Mouse (Mus musculus) monocyte, adult 59 days (primary cell): ENCODE data around the gene Pdzd4. TPM values are rescaled to one million over a fixed set of nuclear protein-coding genes. Genes with fewer than 3 reads are reported as not detected.

Experiments
- total RNA-seq, 2 experiments: library from RNA; stranded (reverse); gene quantifications; one replicate each; pipeline ENCODE4 v1.2.4; 2023

Pdzd4 gene
- 1 to 10 TPM; 1.2 to 3.3 TPM for total RNA-seq

GRCm38 (mm10) chrX:73824185-73825151 is at the start of gene Pdzd4:
Pdzd4 (minus strand) TSS chrX:73824969.

GRCm38 (mm10) chrX:73786364-73787224 is 38.2 kb downstream of the Pdzd4 start, which contains the start of the genes Idh3g and Ssr4:
Idh3g (minus strand) TSS chrX:73786897.
Ssr4 (plus strand) TSS chrX:73787028.

GRCm38 (mm10) chrX:73774168-73774760 is 50.5 kb downstream of the Pdzd4 start, which contains the start of gene Srpk3:
Srpk3 (plus strand) TSS chrX:73774405.

GRCm38 (mm10) chrX:73756334-73757140 is 68.2 kb downstream of the Pdzd4 start, which contains the start of gene Plxnb3:
Plxnb3 (plus strand) TSS chrX:73757090.

Other genes starting within 250 kb of the Pdzd4 start
- under 1 TPM in 1 of 2 experiments, not detected in 1; 0.36 TPM for gene Dusp9, start 185.6 kb downstream of the Pdzd4 start, total RNA-seq
- under 1 TPM in 1 of 2 experiments, not detected in 1; 0.36 TPM for gene Pnck, start 164.9 kb downstream of the Pdzd4 start, total RNA-seq
- under 1 TPM; 0.30 to 0.94 TPM for gene Slc6a8, start 151.8 kb downstream of the Pdzd4 start, total RNA-seq
- gene Bcap31, start 108.8 kb downstream of the Pdzd4 start, total RNA-seq, result 100 to 1,000 TPM; 113 to 115 TPM
- 100 to 1,000 TPM; 144 to 156 TPM for gene Abcd1, start 108.4 kb downstream of the Pdzd4 start, total RNA-seq
- gene Plxnb3, start 67.9 kb downstream of the Pdzd4 start, total RNA-seq, result 1 to 10 TPM; 2.4 to 3.2 TPM
- gene Srpk3, start 50.6 kb downstream of the Pdzd4 start, total RNA-seq, result under 1 TPM; 0.82 to 0.97 TPM
- 100 to 1,000 TPM; 124 to 154 TPM for gene Idh3g, start 38.1 kb downstream of the Pdzd4 start, total RNA-seq
- gene Ssr4, start 37.9 kb downstream of the Pdzd4 start, total RNA-seq, result 100 to 1,000 TPM; 155 to 157 TPM
- not detected for gene Avpr2, start 67.1 kb upstream of the Pdzd4 start, total RNA-seq
- 100 to 1,000 TPM in 1 of 2 experiments, 10 to 100 TPM in 1; 79.0 to 123 TPM for gene L1cam, start 71.1 kb upstream of the Pdzd4 start, total RNA-seq
- gene Arhgap4, start 96.9 kb upstream of the Pdzd4 start, total RNA-seq, result 100 to 1,000 TPM; 146 TPM
- gene Naa10, start 97.0 kb upstream of the Pdzd4 start, total RNA-seq, result 10 to 100 TPM; 46.2 to 49.0 TPM
- 10 to 100 TPM; 68.8 to 76.7 TPM for gene Renbp, start 105.9 kb upstream of the Pdzd4 start, total RNA-seq
- 10 to 100 TPM; 86.7 to 89.0 TPM for gene Hcfc1, start 141.4 kb upstream of the Pdzd4 start, total RNA-seq
- 100 to 1,000 TPM; 131 to 140 TPM for gene Irak1, start 198.9 kb upstream of the Pdzd4 start, total RNA-seq